Mouse (Mus musculus) heart, embryonic 10.5 days (tissue): ENCODE results near the gene Rims4. TPM values are rescaled to one million over a fixed set of nuclear protein-coding genes. Genes with fewer than 3 reads are reported as not detected.

Experiments
- DNase-seq: peaks from one replicate; pipeline ENCODE4 v3.0.0-alpha.2; 2017; ENCODE audit warnings: low spot score
- H3K27ac ChIP-seq: fragments of 300-500 bp; sonication (generic); 2 replicates; pipeline ENCODE4 v1.5.1; 2016; ENCODE audit warnings: mild to moderate bottlenecking
- H3K27me3 ChIP-seq: fragments of 300-500 bp; sonication (generic); 2 replicates; pipeline ENCODE4 v1.6.1; 2016; ENCODE audit warnings: mild to moderate bottlenecking; ENCODE audit not compliant: poor library complexity, insufficient read depth, severe bottlenecking
- H3K36me3 ChIP-seq: fragments of 300-500 bp; sonication (generic); 2 replicates; pipeline ENCODE4 v1.6.1; 2016; ENCODE audit warnings: mild to moderate bottlenecking, moderate library complexity
- H3K4me1 ChIP-seq: fragments of 300-500 bp; sonication (generic); 2 replicates; pipeline ENCODE4 v1.6.1; 2016; ENCODE audit warnings: mild to moderate bottlenecking
- H3K4me3 ChIP-seq: fragments of 300-500 bp; sonication (generic); 2 replicates; pipeline ENCODE4 v1.5.1; 2016; ENCODE audit warnings: mild to moderate bottlenecking, moderate library complexity
- H3K9me3 ChIP-seq: fragments of 300-500 bp; sonication (generic); 2 replicates; pipeline ENCODE4 v1.6.1; 2016; ENCODE audit warnings: mild to moderate bottlenecking, moderate library complexity
- WGBS: fragments of 180-500 bp; shearing (Covaris S2); methylation state at CpG from one replicate; pipeline ENCODE4 v1.1.7; 2016; 5-methylcytosine and 5-hydroxymethylcytosine counted together
- polyA plus RNA-seq: library from polyadenylated mRNA; unstranded; fragments of >200 nt; fragmentation: Nextera tagmentation; extraction: Ambion mirVana; gene quantifications from 2 replicates; pipeline ENCODE4 v1.2.1, GENCODE M21; 2016

Gene Rims4
- polyA plus RNA-seq, 1 experiment from 2014 or later, result 0.30 TPM

- no peak overlapping the region for H3K27ac ChIP-seq
- 71% methylated on average over 11 of the region's 11 CpGs for WGBS
- DNase-seq, result no peak
- no peak overlapping the region for H3K4me3 ChIP-seq
- no peaks in the 10 kb centered on the region for H3K9me3 ChIP-seq
- H3K36me3 ChIP-seq, result no peaks in the 10 kb centered on the region
- peaks cover 35% of the 10 kb centered on the region for H3K27me3 ChIP-seq
- H3K4me1 ChIP-seq, result peaks cover 10% of the 10 kb centered on the region
These were observed 15.0 kb downstream of the Rims4 start for GRCm38 (mm10) chr2:163903461-163903860.

GRCm38 (mm10) chr2:163902448-163902847, 16.0 kb downstream of the Rims4 start:
- H3K27ac ChIP-seq, result no peak overlapping the region
- 75% methylated on average over 4 of the region's 4 CpGs for WGBS
- peaks cover 10% of the 10 kb centered on the region for H3K4me1 ChIP-seq
- no peaks in the 10 kb centered on the region for H3K36me3 ChIP-seq
- H3K4me3 ChIP-seq, result no peak overlapping the region
- DNase-seq, result no peak
- H3K9me3 ChIP-seq, result no peaks in the 10 kb centered on the region
- peaks cover 33% of the 10 kb centered on the region; the same call in 1 of the 2 replicates for H3K27me3 ChIP-seq

- Histone ChIP-seq H3K9me3 (no peaks in the 10 kb centered on the region), H3K36me3 (no peaks in the 10 kb centered on the region), H3K27ac (no peak overlapping the region), H3K27me3 (peaks cover 21% of the 10 kb centered on the region; the same call in 1 of the 2 replicates), H3K4me3 (no peak overlapping the region), H3K4me1 (peaks cover 10% of the 10 kb centered on the region)
- no peak for DNase-seq
- 87% methylated on average over 7 of the region's 7 CpGs for WGBS
These were observed 17.4 kb downstream of the Rims4 start for GRCm38 (mm10) chr2:163901043-163901442.

GRCm38 (mm10) chr2:163899910-163900411, 18.5 kb downstream of the Rims4 start:
- H3K36me3 ChIP-seq, result no peaks in the 10 kb centered on the region
- no peak overlapping the region for H3K27ac ChIP-seq
- H3K27me3 ChIP-seq, result peaks cover 24% of the 10 kb centered on the region; the same call in 1 of the 2 replicates
- no peaks in the 10 kb centered on the region for H3K9me3 ChIP-seq
- DNase-seq, result no peak
- H3K4me1 ChIP-seq, result peaks cover 13% of the 10 kb centered on the region
- WGBS, result 45% methylated on average over 14 of the region's 14 CpGs
- H3K4me3 ChIP-seq, result no peak overlapping the region

- H3K4me1 ChIP-seq, result peaks cover 13% of the 10 kb centered on the region
- no peak overlapping the region for H3K4me3 ChIP-seq
- H3K9me3 ChIP-seq, result no peaks in the 10 kb centered on the region
- no peak for DNase-seq
- no peak overlapping the region for H3K27ac ChIP-seq
- H3K36me3 ChIP-seq, result no peaks in the 10 kb centered on the region
- H3K27me3 ChIP-seq, result peaks cover 13% of the 10 kb centered on the region; the same call in 1 of the 2 replicates
- 70% methylated on average over 7 of the region's 7 CpGs for whole genome bisulfite sequencing
These were observed 20.4 kb downstream of the Rims4 start for GRCm38 (mm10) chr2:163897988-163898535.

- DNase-seq, result no peak
- Histone ChIP-seq H3K27ac (no peak overlapping the region), H3K36me3 (no peaks in the 10 kb centered on the region), H3K4me3 (no peak overlapping the region), H3K27me3 (peaks cover 13% of the 10 kb centered on the region; the same call in 1 of the 2 replicates), H3K4me1 (peaks cover 13% of the 10 kb centered on the region), H3K9me3 (no peaks in the 10 kb centered on the region)
- WGBS, result 92% methylated on average over 7 of the region's 7 CpGs
These were observed 21.5 kb downstream of the Rims4 start for GRCm38 (mm10) chr2:163897026-163897425.

GRCm38 (mm10) chr2:163895156-163895555, 23.3 kb downstream of the Rims4 start:
- Histone ChIP-seq H3K36me3 (no peaks in the 10 kb centered on the region), H3K27me3 (peaks cover 21% of the 10 kb centered on the region; the same call in 1 of the 2 replicates), H3K4me3 (no peak overlapping the region), H3K9me3 (no peaks in the 10 kb centered on the region), H3K27ac (no peak overlapping the region), H3K4me1 (peaks cover 10% of the 10 kb centered on the region)
- DNase-seq, result no peak
- 50% methylated on average over 2 of the region's 2 CpGs for WGBS

GRCm38 (mm10) chr2:163893446-163894370, 24.8 kb downstream of the Rims4 start:
- Histone ChIP-seq H3K27me3 (peaks cover 20% of the 10 kb centered on the region; the same call in 1 of the 2 replicates), H3K27ac (no peak overlapping the region), H3K36me3 (no peaks in the 10 kb centered on the region), H3K4me3 (no peak overlapping the region), H3K9me3 (no peaks in the 10 kb centered on the region), H3K4me1 (0 out of 2 replicates have a peak, but pooled peaks cover 3% of the 10 kb centered on the region)
- WGBS, result 53% methylated on average over 7 of the region's 7 CpGs
- no peak for DNase-seq

- Histone ChIP-seq H3K36me3 (no peaks in the 10 kb centered on the region), H3K9me3 (no peaks in the 10 kb centered on the region), H3K27me3 (peaks cover 18% of the 10 kb centered on the region; the same call in 1 of the 2 replicates), H3K4me3 (no peak overlapping the region), H3K4me1 (0 out of 2 replicates have a peak, but pooled peaks cover 3% of the 10 kb centered on the region), H3K27ac (no peak overlapping the region)
- DNase-seq, result no peak
- 85% methylated on average over 11 of the region's 11 CpGs for WGBS
These were observed 27.2 kb downstream of the Rims4 start for GRCm38 (mm10) chr2:163891271-163891670.

GRCm38 (mm10) chr2:163890586-163890985, 27.9 kb downstream of the Rims4 start:
- WGBS, result 79% methylated on average over 11 of the region's 11 CpGs
- Histone ChIP-seq H3K9me3 (no peaks in the 10 kb centered on the region), H3K27me3 (peaks cover 18% of the 10 kb centered on the region; the same call in 1 of the 2 replicates), H3K4me1 (0 out of 2 replicates have a peak, but pooled peaks cover 3% of the 10 kb centered on the region), H3K36me3 (no peaks in the 10 kb centered on the region), H3K27ac (no peak overlapping the region), H3K4me3 (no peak overlapping the region)
- DNase-seq, result no peak

- 24% methylated on average over 6 of the region's 6 CpGs for WGBS
- Histone ChIP-seq H3K4me1 (no peaks in the 10 kb centered on the region), H3K36me3 (no peaks in the 10 kb centered on the region), H3K9me3 (no peaks in the 10 kb centered on the region), H3K27ac (no peak overlapping the region), H3K27me3 (0 out of 2 replicates have a peak, but pooled peaks cover 8% of the 10 kb centered on the region), H3K4me3 (no peak overlapping the region)
- no peak for DNase-seq
These were observed 29.1 kb downstream of the Rims4 start for GRCm38 (mm10) chr2:163889411-163889810.

GRCm38 (mm10) chr2:163882859-163883652, 35.4 kb downstream of the Rims4 start:
- H3K9me3 ChIP-seq, result no peaks in the 10 kb centered on the region
- H3K36me3 ChIP-seq, result no peaks in the 10 kb centered on the region
- DNase-seq, result no peak
- H3K4me1 ChIP-seq, result no peaks in the 10 kb centered on the region
- 68% methylated on average over 17 of the region's 17 CpGs for WGBS
- no peak overlapping the region for H3K4me3 ChIP-seq
- no peak overlapping the region for H3K27ac ChIP-seq
- peaks cover 30% of the 10 kb centered on the region for H3K27me3 ChIP-seq
